Mouse (Mus musculus): ENCODE data around the gene Txlna. TPM values are rescaled to one million over a fixed set of nuclear protein-coding genes. Genes with fewer than 3 reads are reported as not detected.

Gene Txlna
- polyA plus RNA-seq, 1 experiment from 2014 or later, result 64.1 TPM

DNA sequence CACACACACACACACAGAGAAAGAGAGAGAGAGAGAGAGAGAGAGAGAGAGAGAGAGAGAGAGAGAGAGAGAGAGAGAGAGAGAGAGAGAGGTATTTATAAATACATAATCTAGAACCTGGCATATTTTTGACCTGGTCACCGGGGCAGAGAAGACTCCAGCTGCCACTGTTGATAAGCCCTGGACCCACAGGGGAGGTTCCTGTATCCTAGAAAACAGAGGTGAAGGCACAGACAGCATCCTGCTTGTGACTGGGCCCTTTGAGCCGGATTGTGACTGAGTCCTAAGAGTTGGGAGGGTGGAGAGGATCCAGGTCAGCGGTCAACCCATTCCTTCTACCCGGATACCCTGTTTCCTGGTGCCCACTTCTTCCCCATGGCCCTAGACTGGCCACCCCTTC is 52.0 kb downstream of the Txlna start:
- Histone ChIP-seq H3K27me3 (ENCODE audit: control insufficient read depth, insufficient read depth, low read length) (no peaks in the 10 kb centered on the region), H3K4me3 (replicated peaks; ENCODE audit: low read depth, low read length) (no peak overlapping the region), H3K9ac (replicated peaks; ENCODE audit: low read length) (no peak overlapping the region), H3K27ac (replicated peaks; ENCODE audit: low read depth, low read length) (no peak overlapping the region), H3K9me3 (ENCODE audit: control insufficient read depth, low read length) (no peaks in the 10 kb centered on the region), H3K4me1 (ENCODE audit: control insufficient read depth, insufficient read depth, low read length) (peaks cover 7% of the 10 kb centered on the region; the same call in 1 of the 2 replicates), H3K4me2 (ENCODE audit: low read length) (no peak overlapping the region), H3K36me3 (ENCODE audit: control insufficient read depth, insufficient read depth, low read length) (peaks cover 38% of the 10 kb centered on the region)
- ATAC-seq (ENCODE audit: low FRiP score, low TSS enrichment) (no peak), DNase-seq (no peak)
- WGBS, result 84% methylated on average over 4 of the region's 4 CpGs

DNA sequence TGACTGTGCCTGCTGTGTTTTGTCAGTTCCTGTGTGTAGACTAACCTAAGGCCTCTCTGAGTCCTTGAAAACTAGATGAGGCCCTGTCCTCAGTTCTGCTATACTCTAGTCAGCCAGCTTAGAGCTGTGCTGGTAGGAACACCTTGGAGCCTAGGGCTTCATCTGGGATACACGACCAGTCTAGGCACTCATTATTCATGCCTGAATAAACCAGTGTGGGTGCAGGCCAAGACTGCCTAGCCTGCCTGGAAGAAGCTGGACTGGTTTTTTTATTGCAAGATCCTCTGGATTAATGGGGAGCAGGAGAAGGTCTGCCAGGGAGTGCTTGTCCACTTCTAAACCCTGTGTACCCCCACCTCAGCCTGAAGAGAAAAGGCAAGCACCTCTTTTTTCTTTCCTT is 53.9 kb downstream of the Txlna start:
- WGBS, result 31% methylated on average over 1 of the region's 1 CpGs
- no peak overlapping the region for H3K27ac ChIP-seq (replicated peaks; ENCODE audit: low read depth, low read length)
- H3K27me3 ChIP-seq (ENCODE audit: control insufficient read depth, insufficient read depth, low read length), result no peaks in the 10 kb centered on the region

DNA sequence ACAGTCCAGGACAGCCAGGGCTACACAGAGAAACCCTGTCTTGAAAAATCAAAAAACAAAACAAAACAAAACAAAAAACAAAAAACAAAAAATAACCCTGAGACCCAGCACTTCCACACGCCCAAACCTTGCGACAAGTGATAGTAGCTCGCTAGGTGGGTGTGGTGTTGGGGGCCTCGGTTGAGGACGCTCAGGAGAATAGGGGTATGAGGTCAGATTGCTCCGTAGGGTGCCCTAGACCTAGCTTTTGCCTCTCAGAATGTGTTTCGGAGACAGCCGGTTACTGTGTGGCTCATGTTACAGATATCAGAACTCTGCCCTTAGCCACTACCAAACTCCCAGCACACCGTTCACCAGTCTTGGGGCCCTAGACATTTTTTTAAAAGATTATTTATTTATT is 55.1 kb downstream of the Txlna start:
- no peak overlapping the region for H3K4me2 ChIP-seq (ENCODE audit: low read length)
- WGBS, result 82% methylated on average over 9 of the region's 9 CpGs
- DNase-seq, result no peak
- H3K4me3 ChIP-seq (replicated peaks; ENCODE audit: low read depth, low read length), result no peak overlapping the region
- H3K4me1 ChIP-seq (ENCODE audit: control insufficient read depth, insufficient read depth, low read length), result peaks cover 7% of the 10 kb centered on the region; the same call in 1 of the 2 replicates
- no peaks in the 10 kb centered on the region for H3K9me3 ChIP-seq (ENCODE audit: control insufficient read depth, low read length)
- H3K27me3 ChIP-seq (ENCODE audit: control insufficient read depth, insufficient read depth, low read length), result no peaks in the 10 kb centered on the region
- peaks cover 7% of the 10 kb centered on the region for H3K36me3 ChIP-seq (ENCODE audit: control insufficient read depth, insufficient read depth, low read length)
- no peak overlapping the region for H3K27ac ChIP-seq (replicated peaks; ENCODE audit: low read depth, low read length)
- ATAC-seq (ENCODE audit: low FRiP score, low TSS enrichment), result no peak
- H3K9ac ChIP-seq (replicated peaks; ENCODE audit: low read length), result no peak overlapping the region

More for the DNA sequence above, 53.9 kb downstream of the Txlna start:
- no peak overlapping the region for H3K4me3 ChIP-seq (replicated peaks; ENCODE audit: low read depth, low read length)
- DNase-seq (no peak), ATAC-seq (ENCODE audit: low FRiP score, low TSS enrichment) (no peak)
- H3K9me3 ChIP-seq (ENCODE audit: control insufficient read depth, low read length), result no peaks in the 10 kb centered on the region
- no peak overlapping the region for H3K4me2 ChIP-seq (ENCODE audit: low read length)
- peaks cover 19% of the 10 kb centered on the region for H3K36me3 ChIP-seq (ENCODE audit: control insufficient read depth, insufficient read depth, low read length)
- peaks cover 7% of the 10 kb centered on the region; the same call in 1 of the 2 replicates for H3K4me1 ChIP-seq (ENCODE audit: control insufficient read depth, insufficient read depth, low read length)
- H3K9ac ChIP-seq (replicated peaks; ENCODE audit: low read length), result no peak overlapping the region

- peak overlapping the region; percentile 51 for H3K4me2 ChIP-seq (ENCODE audit: low read length)
- no peak overlapping the region for H3K27ac ChIP-seq (replicated peaks; ENCODE audit: low read depth, low read length)
- H3K4me3 ChIP-seq (replicated peaks; ENCODE audit: low read depth, low read length), result peak overlapping the region; percentile 28
- H3K9me3 ChIP-seq (ENCODE audit: control insufficient read depth, low read length), result no peaks in the 10 kb centered on the region
- WGBS, result 3% methylated on average over 36 of the region's 36 CpGs
- ATAC-seq (ENCODE audit: low FRiP score, low TSS enrichment) (no peak), DNase-seq (peak; percentile 79)
- H3K27me3 ChIP-seq (ENCODE audit: control insufficient read depth, insufficient read depth, low read length), result no peaks in the 10 kb centered on the region
- no peaks in the 10 kb centered on the region for H3K36me3 ChIP-seq (ENCODE audit: control insufficient read depth, insufficient read depth, low read length)
- peak overlapping the region; percentile 14; the same call in 1 of the 2 replicates for H3K9ac ChIP-seq (replicated peaks; ENCODE audit: low read length)
- peaks cover 7% of the 10 kb centered on the region; the same call in 1 of the 2 replicates for H3K4me1 ChIP-seq (ENCODE audit: control insufficient read depth, insufficient read depth, low read length)
These were observed 55.8 kb downstream of the Txlna start for GRCm38 (mm10) chr4:129584884-129585608.

DNA sequence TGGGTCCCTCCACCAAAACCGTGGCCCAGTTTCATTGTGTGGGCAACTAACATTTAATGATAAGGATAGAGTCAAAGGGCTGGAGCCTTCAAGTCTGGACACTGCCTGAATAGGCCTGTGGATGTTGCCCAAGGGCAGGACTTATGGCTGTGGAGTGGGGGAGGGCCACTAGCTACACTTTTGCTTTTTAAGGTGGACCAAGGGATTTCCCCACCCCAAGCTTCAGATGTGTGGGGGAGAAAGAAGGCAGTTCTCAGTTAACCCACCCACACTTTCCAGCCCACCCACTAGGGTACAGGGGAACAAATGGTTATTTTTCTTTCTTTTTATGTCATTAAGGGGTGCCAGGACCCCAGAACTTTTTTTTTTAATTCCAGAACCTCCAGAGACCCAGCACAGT is 56.5 kb downstream of the Txlna start:
- 85% methylated on average over 1 of the region's 1 CpGs for WGBS
- H3K4me2 ChIP-seq (ENCODE audit: low read length), result peak overlapping the region; percentile 51
- no peak overlapping the region for H3K27ac ChIP-seq (replicated peaks; ENCODE audit: low read depth, low read length)
- H3K27me3 ChIP-seq (ENCODE audit: control insufficient read depth, insufficient read depth, low read length), result no peaks in the 10 kb centered on the region
- no peaks in the 10 kb centered on the region for H3K9me3 ChIP-seq (ENCODE audit: control insufficient read depth, low read length)
- no peak for DNase-seq
- H3K9ac ChIP-seq (replicated peaks; ENCODE audit: low read length), result no peak overlapping the region
- H3K4me1 ChIP-seq (ENCODE audit: control insufficient read depth, insufficient read depth, low read length), result peaks cover 7% of the 10 kb centered on the region; the same call in 1 of the 2 replicates
- H3K4me3 ChIP-seq (replicated peaks; ENCODE audit: low read depth, low read length), result no peak overlapping the region
- no peaks in the 10 kb centered on the region for H3K36me3 ChIP-seq (ENCODE audit: control insufficient read depth, insufficient read depth, low read length)
- no peak for ATAC-seq (ENCODE audit: low FRiP score, low TSS enrichment)

DNA sequence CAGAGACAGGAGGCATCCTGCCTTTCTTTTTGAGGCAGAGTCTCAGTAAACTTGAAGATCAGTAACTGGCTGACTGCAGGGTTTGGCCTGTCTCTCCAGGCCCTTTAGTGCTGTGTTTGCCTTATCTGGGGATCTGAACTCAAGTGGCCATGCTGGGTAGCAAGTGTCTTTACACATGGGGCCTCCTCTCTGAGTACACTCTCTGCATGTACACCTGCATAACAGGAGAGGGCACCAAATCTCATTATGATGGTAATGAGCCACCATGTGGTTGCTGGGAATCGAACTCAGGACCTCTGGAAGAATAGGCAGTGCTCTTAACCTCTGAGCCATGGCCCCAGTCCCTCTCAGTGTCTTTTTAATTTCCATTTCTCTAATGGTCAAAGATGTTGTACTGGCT is 58.6 kb downstream of the Txlna start:
- no peaks in the 10 kb centered on the region for H3K9me3 ChIP-seq (ENCODE audit: control insufficient read depth, low read length)
- no peak overlapping the region for H3K27ac ChIP-seq (replicated peaks; ENCODE audit: low read depth, low read length)
- H3K4me1 ChIP-seq (ENCODE audit: control insufficient read depth, insufficient read depth, low read length), result peaks cover 8% of the 10 kb centered on the region; the same call in 1 of the 2 replicates
- H3K36me3 ChIP-seq (ENCODE audit: control insufficient read depth, insufficient read depth, low read length), result no peaks in the 10 kb centered on the region
- H3K27me3 ChIP-seq (ENCODE audit: control insufficient read depth, insufficient read depth, low read length), result no peaks in the 10 kb centered on the region
- 86% methylated on average over 1 of the region's 1 CpGs for WGBS
- no peak overlapping the region for H3K4me3 ChIP-seq (replicated peaks; ENCODE audit: low read depth, low read length)
- DNase-seq, result no peak
- H3K4me2 ChIP-seq (ENCODE audit: low read length), result no peak overlapping the region
- H3K9ac ChIP-seq (replicated peaks; ENCODE audit: low read length), result no peak overlapping the region
- ATAC-seq (ENCODE audit: low FRiP score, low TSS enrichment), result no peak

DNA sequence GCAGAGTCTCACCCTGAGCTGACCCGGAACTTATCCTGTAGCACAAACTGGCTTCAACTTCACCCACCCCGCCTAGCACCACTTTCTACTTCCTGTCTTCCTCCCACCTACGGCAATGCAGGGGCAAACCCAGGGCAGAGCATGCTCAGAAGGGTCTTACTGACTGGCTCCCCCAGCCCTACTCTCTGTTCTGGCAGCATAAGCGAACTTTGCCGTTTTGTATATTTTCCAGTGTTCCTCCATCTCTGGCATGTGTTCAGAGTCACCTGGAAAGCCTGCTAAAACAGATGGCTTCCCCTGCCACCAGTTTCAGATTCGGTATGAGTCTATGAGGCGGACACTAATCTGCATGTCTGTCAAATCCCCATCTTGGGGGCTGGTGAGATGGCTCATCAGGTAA is 60.5 kb downstream of the Txlna start:
- Histone ChIP-seq H3K4me2 (ENCODE audit: low read length) (no peak overlapping the region), H3K27me3 (ENCODE audit: control insufficient read depth, insufficient read depth, low read length) (no peaks in the 10 kb centered on the region), H3K27ac (replicated peaks; ENCODE audit: low read depth, low read length) (no peak overlapping the region), H3K4me3 (replicated peaks; ENCODE audit: low read depth, low read length) (no peak overlapping the region), H3K36me3 (ENCODE audit: control insufficient read depth, insufficient read depth, low read length) (no peaks in the 10 kb centered on the region), H3K9me3 (ENCODE audit: control insufficient read depth, low read length) (no peaks in the 10 kb centered on the region), H3K9ac (replicated peaks; ENCODE audit: low read length) (no peak overlapping the region), H3K4me1 (ENCODE audit: control insufficient read depth, insufficient read depth, low read length) (peaks cover 15% of the 10 kb centered on the region; the same call in 1 of the 2 replicates)
- WGBS, result 75% methylated on average over 7 of the region's 7 CpGs
- DNase-seq (no peak), ATAC-seq (ENCODE audit: low FRiP score, low TSS enrichment) (no peak)

GRCm38 (mm10) chr4:129578466-129578865 is 62.4 kb downstream of the Txlna start, which contains the start of gene Fam167b:
TSS of gene Fam167b (minus strand) at chr4:129578549.
- no peak for ATAC-seq (ENCODE audit: low FRiP score, low TSS enrichment)
- Histone ChIP-seq H3K4me3 (replicated peaks; ENCODE audit: low read depth, low read length) (no peak within 1 kb of the TSS), H3K36me3 (ENCODE audit: control insufficient read depth, insufficient read depth, low read length) (no peaks in the 10 kb centered on the region), H3K27me3 (ENCODE audit: control insufficient read depth, insufficient read depth, low read length) (no peaks in the 10 kb centered on the region), H3K9me3 (ENCODE audit: control insufficient read depth, low read length) (no peaks in the 10 kb centered on the region), H3K4me2 (ENCODE audit: low read length) (0 out of 2 replicates have a peak within 1 kb of the TSS, but pooled peaks have one; percentile 28), H3K9ac (replicated peaks; ENCODE audit: low read length) (no peak within 1 kb of the TSS), H3K27ac (replicated peaks; ENCODE audit: low read depth, low read length) (no peak within 1 kb of the TSS), H3K4me1 (ENCODE audit: control insufficient read depth, insufficient read depth, low read length) (0 out of 2 replicates have a peak, but pooled peaks cover 8% of the 10 kb centered on the region)
- DNase-seq, result no peak
- WGBS, result 92% methylated on average over 5 of the region's 5 CpGs

- no peaks in the 10 kb centered on the region for H3K36me3 ChIP-seq (ENCODE audit: control insufficient read depth, insufficient read depth, low read length)
- no peak overlapping the region for H3K27ac ChIP-seq (replicated peaks; ENCODE audit: low read depth, low read length)
- no peak overlapping the region for H3K4me3 ChIP-seq (replicated peaks; ENCODE audit: low read depth, low read length)
- no peak overlapping the region for H3K4me2 ChIP-seq (ENCODE audit: low read length)
- H3K27me3 ChIP-seq (ENCODE audit: control insufficient read depth, insufficient read depth, low read length), result no peaks in the 10 kb centered on the region
- ATAC-seq (ENCODE audit: low FRiP score, low TSS enrichment) (no peak), DNase-seq (no peak)
- 0 out of 2 replicates have a peak, but pooled peaks cover 8% of the 10 kb centered on the region for H3K4me1 ChIP-seq (ENCODE audit: control insufficient read depth, insufficient read depth, low read length)
- no peaks in the 10 kb centered on the region for H3K9me3 ChIP-seq (ENCODE audit: control insufficient read depth, low read length)
- 80% methylated on average over 7 of the region's 7 CpGs for WGBS
- no peak overlapping the region for H3K9ac ChIP-seq (replicated peaks; ENCODE audit: low read length)
These were observed 63.2 kb downstream of the Txlna start for GRCm38 (mm10) chr4:129577688-129578087.
